Mouse (Mus musculus): ENCODE results near the gene Chst2.
A peak's percentile ranks its signal among the peaks of the same experiment; 100 is the strongest.

The Chst2 gene

DNA sequence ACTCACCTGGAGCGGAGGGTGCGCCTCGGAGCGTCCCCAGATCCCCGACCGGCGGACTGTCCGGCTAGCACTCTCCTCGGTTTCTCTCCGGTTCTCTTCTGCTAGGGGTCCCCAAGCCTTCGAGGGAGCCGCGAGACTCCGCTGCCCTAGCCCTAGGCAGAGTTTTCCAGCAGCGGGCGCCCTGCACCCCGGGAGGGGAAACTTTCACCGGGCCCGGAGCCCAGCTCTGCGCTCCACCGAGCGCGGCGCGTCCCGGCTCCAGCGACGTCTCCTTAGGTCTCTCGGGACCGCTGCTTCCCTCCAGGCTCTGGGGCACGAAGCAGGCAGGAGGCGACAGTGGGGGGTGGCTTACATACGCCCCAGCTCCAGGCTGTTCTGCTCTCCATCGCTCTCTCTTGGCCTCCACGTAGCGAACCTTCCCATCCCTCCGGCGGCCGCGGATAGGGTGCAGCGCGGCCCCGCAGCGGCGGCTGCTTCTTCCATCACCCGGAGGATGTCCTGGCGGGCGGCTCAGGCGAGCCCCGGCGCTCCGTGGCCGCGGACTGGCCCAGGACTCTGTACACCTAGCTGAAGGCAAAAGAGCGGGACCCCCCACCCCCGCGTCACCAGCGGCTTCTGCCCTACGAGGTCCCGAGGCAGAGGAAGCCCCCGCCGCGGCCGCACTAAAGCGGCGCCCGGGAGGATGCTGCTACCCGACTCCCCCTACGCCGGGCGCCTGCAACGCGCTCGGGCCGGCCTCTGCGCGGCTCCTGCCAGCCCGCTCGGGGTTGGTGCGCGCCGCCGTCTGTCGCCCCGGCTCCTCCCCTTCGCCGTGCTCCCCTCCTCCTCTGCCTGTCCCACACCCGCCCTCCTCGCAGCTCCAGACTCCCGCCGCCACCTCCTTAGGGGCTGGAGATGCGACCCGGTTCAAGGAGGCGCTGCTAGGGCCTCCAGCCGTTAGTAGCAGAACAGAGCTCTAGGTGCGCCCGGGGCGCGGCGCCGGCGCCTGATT is at the start of gene Chst2:
Chst2 (minus strand) TSS at position 152 of the 991 bp plus-strand sequence.
- DNase-seq, result peak; percentile 84

DNA sequence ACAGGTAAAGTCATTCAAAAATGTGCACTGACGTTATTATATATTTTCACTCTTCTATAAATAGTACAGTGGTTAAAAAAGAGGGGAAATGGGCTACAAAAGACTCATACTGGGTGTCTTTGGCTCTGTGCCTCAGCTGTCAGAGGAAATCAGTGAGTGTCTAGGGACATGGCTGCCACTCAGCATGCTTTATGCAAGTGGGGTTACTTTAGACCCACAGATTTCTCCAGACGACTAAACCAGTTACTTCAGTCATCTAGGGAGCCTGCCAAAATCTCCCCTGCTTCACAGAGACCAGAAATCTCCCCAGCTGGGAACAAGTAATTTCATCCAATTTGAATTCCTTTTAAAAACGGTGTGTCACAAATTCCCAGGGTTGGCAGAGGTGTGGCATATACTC is 45.4 kb upstream of the Chst2 start:
- no peak for DNase-seq

DNA sequence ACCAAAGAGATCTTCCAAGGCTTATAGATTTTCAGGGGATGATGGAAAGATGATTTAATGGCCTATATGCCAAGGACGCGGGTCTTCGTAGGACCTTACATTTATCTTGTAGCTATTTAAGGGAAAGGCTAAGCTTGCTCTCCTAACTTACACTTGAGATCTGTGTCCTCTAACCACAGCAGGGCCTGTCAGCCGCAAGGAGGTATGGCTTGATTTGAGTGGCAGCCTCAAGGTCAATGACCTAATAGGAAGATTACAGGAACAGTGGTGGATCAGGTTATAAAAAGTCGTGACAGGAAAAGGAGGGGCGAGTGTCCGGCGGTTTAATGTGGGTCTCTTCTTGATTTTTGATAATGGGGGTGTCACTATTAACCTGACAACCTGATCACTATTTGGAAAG is 44.1 kb upstream of the Chst2 start:
- no peak for DNase-seq

DNA sequence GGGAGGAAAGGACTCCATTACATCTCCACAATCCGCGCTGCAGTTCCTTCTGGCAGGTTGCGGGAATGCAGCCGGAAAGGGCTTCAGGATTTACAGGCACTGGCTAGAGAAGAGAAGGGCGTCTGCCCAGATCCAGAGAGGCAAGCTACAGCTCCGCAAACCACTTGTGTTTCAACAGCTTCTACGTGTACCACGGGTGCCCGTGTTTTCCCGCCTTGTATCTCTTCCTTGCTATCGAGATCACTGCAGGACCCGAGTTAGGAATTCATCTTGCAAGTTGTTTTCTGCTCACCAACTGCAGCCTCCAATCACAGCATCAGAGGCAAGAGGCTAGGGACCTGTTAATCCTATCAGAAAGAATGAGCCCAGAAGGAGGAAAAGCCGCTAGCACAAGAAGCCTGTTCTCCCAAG is 35.8 kb upstream of the Chst2 start:
- DNase-seq, result peak; percentile 5

DNA sequence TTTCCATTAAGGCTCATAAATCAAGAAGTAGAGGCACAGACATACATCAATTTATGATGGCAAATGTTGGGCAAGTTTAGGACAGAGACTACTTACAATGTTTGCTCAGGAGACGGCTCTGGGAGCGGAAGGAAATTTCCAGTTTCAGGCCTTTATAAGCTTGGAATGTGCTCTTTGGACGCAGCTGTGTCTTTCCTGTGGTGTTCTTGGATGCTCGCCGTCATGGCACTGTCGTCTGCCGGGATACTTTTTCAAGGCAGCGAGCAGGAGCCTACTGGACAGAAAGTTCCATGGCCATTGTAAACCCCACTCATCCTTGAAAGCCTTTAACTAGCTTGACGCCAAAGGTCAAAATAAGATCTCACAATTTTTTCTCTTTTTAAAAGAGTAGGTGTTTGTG is 31.4 kb upstream of the Chst2 start:
- no peak for DNase-seq

DNA sequence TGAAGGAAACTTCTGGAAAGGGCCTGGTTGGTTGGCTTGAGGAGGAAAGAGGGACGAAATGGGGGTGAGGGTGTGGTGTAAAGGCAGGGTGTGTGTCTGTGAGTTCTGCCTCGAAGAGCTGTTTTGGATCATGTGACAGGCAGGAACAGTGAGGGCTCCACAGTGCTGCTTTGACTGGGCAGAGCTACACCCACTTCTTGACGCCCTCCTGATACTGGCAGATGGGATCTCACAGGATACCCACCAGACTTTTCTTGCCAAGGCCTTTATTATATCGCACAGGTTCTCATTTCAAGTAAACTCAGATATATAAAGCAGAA is 29.7 kb upstream of the Chst2 start:
- DNase-seq, result no peak

DNA sequence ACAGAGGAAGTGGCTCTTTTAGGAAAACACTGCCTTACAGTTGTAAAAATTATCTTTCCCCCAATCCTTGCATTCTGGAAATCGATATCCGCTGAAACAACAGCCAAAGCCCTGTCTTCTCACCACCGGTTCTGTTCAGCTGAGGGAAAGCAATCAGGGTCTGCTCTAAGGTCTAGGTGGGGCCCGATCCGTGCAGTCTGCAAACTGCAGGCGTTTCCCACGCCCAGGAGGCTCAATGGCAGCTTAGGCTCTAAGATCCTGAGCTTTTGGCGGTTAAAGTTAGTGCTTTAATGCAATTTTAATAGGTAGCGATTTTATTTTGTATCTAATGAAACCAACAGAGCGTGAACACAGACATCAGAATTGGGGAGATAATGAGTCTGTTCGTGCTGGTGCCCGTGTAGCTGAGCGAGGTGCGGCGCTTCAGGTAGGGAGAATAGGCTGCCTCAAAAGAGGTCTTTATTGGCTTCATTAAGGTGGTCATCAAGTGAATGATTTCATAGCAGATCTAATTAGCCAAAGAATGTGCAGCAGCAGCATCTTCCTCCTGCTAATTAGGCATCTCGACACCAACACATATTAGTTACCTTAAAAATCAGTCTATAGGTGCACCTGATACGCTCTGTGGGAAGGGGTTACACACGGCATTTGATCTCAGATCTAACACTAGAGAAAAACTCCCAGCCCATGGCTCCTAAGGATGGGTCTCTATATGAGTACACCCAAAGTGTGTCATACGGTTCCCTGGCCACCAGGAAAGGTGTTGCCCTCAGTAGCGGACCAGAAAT is 29.2 kb upstream of the Chst2 start:
- DNase-seq, result no peak

DNA sequence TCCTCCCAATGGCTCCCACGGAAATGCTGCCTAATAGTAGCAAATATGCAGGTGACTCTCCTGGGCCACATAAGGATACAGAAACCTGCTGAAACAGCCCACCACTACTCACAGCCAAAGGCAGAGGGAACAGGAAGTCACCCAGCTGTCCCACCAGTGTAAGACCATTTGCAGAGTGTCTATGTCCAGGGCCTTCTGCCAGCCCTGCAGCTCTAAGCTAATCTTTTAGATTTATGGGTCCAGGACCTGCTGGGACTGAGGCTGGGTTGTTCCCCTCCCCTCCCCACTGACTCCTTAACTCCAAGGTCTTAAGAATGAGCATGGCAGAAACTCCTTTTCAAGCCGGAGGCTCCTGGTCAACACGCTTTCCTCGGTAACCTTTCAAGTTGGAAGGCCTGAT is 21.8 kb upstream of the Chst2 start:
- no peak for DNase-seq

DNA sequence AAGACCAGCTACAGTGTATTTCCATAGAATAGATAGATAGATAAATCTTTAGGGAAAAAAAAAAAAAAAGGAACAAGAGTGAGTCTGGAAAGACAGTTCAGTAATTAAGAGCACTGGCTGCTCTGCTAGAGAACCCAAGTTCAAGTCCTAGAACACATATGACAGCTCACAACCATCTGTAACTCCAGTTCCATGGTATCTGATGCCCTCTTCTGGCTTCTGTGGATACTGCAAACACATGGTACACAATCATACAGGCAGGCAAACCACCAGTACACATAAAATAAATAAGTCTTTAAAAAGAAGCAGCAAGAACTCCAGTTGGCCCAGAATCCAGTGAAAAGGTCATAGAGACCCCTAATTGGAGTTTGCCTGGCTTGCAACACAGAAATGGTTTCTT is 7.4 kb upstream of the Chst2 start:
- DNase-seq, result no peak

DNA sequence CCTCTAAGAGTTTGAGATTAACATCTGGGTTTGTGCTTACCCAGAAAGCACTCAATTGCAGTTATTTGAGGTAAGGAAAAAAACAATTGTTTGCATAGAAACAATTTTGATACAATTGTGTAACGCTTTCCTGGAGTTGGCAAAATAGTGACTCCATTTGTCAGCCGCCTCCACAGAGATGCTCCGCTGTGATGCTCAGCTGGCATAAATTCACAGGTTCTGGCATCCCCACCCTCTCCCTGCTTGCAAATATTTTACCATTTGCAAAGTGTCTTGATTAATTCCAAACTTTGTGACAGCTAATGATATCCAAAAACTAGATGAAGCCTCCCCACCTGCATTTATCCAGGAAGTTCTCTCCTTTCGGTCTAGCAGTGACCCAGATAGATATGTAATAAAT is 5.5 kb upstream of the Chst2 start:
- DNase-seq, result no peak

DNA sequence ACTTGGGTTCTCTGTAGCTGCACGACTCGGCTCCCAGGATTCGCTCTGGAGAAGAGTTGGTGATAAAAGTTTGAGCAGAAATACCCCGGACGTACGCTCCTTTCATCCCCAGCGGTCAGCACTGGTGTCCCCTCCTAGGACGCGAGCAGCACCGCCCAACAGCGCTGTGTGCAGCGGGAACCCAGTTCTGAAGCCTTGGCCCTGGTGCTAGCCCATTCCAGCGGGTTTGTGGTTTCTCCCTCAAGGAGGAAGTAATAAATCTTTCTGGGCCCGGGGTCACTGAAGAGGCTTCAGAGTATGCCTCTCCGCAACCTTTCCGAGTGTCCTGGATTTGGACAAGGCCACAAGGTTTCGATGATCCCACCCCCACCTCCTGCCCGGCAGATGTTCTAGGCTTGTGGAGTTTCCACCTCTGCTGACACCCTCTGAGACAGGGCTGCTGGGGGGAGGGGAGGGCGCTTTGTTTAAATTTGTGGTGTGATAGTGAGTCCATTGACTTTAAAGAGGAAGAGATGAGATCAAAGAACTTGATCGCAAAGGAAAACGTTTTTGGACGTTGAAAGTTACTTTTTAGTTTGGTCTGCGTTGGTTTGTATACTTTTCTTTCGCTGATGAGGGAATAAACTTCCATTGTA is 1.2 kb upstream of the Chst2 start:
- peak; percentile 36 for DNase-seq

DNA sequence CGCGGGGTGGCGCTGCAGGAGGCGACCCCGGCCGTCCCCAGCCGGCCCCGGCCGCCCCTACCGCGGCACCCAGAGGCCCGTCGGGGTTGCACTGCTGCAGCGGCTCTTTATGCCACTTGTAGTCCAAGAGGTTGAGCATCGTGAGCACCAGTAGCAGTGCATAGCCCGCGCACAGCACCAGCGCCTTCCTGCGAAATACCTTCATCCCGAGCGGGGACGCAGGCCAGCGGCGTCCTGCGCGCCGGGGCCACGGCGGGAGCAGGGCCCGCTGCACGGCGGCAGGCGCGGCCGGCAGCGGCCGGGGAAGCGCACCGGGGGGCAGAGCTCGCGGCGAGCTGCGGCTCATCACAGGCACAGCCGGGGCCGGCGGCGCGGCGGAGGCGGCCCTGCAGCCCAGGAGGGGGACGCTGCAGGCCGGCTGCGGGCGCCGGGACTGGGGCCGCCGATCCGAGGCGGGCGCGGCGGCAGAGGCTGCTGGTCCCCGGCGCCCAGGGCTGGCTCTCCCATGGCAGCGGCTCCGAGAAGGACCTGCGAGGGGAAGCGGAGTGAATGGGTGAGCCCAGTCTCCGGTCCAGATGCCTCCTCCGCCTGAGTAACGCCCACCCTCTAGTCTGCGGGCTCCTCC is 464 bp downstream of the Chst2 start:
- peak; percentile 15 for DNase-seq

DNA sequence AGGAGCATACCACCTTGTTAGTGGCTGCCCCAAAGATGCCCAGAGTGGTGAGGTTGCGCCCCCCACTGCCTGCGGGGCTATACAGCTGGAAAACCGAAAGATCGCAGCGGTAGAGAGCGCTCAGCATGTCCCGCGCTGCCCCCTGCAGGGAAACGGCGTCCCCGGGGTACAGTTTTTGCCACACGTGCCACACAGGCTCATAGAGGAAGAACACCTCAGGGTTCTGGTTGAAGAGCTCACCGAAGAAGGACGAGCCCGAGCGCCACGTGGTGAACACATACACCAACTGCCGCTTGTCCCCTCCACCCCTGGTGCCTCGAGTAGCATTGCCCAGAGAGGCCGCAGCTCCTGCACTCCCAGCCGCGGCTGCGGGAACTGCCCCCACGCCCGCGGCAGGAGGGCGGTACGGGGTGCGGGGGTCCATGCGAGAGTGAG is 994 bp downstream of the Chst2 start:
- DNase-seq, result peak; percentile 80

DNA sequence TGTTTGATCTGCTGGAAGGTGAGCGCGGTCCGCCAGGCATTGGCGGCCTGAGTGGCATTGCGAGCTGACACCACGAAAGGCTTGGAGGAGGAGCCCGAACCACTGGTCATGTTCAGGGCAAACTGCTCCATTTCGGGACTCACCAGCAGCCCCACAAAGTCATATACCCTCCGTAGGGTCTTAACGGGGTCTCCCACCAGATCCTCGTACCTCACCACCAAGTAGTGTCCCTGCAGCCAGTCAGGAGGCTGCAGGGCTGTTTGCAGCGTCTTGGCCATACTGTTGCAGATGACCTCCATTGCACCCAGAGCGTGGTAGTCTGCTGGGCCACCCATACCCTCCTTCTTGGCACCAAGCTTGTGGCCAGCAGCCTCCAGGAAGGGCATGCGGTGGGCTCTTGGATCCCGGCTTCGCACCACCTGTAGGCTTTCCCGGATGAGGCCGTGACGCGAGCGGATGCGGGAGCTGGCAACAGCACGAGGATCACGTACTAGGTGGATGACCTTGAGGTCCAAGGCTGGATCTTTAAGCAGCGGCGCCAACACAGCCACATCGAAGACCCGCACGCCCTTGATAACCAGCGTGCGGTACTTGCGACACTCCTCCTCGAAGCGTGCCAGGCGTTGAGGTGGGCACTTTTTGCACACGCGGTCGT is 1.6 kb downstream of the Chst2 start:
- DNase-seq, result no peak

DNA sequence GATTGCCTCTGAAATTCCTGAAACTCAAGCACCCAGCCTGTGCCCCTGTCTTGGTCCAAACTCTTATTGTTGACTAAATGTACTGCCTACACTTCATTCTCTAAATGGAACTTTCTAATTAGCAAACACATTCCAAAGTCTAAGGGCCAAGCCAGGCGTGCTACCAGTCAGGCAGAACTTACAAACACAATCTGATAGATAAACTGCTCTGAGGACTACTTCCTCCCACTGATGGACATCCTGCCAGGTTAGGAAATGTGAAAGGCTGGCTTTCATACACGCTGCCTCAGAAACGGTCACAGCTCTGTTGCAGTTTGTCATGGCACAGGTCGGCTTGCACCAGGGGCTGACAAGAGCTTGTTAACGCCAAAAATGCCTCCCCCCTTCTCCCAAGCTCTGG is 4.8 kb downstream of the Chst2 start:
- DNase-seq, result no peak

DNA sequence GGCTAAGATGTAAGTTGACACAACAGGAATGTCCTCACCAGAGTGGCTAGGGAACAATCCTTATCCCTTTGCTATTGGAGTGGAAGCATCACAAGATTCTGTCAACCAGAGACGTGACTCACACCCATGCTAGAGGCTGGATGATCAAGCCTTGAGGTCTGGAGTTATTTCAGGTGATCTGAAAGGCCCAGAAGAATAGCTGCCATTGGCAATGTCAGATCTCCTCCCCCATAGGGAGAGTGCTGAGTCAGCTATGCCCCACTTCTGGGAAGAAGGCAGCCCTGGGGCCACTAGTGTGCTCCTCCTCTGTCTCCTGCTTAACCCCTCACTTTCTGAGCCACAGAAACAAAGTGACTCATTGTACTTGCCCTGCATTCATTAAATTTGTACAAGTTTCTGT is 14.5 kb downstream of the Chst2 start:
- DNase-seq, result no peak

DNA sequence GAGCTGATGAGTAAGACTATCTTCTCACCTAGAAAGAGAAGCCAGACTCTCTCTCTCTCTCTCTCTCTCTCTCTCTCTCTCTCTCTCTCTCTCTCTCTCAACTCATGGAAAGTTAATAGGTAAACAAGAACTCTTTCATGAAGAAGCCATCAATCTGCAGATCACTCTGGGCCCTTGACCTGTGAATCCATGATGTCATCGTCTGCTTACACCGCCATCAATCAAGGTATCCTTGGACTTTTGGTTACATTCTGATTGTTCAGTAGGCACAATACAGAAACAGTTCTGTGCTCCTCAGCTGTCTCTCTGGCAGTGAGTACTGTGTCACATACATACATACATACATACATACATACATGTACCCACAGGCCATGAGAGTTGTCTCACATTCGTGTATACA is 16.6 kb downstream of the Chst2 start:
- no peak for DNase-seq

DNA sequence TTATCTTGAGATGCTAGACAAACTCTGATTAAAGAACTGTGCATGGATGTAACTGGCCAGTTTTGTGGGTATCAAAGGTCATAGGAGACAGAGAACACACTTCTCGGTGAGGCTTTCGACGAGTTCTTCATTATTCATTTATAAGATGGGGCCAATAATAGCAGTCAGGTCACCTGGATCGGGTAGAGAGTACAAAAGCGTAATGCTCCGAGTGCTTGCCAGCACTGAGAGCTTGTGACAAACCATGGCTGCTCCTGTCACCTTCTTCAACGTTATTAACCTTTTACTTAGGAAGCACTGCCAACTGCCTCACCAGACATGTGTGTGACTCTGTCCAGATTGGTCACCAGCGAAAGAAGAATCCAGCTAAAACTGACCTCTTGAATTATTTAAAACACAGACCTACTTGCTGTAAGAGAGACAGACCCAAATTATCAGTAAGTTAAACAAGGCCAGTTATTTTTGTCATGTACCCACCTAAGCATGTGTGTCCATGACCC is 18.6 kb downstream of the Chst2 start:
- no peak for DNase-seq

DNA sequence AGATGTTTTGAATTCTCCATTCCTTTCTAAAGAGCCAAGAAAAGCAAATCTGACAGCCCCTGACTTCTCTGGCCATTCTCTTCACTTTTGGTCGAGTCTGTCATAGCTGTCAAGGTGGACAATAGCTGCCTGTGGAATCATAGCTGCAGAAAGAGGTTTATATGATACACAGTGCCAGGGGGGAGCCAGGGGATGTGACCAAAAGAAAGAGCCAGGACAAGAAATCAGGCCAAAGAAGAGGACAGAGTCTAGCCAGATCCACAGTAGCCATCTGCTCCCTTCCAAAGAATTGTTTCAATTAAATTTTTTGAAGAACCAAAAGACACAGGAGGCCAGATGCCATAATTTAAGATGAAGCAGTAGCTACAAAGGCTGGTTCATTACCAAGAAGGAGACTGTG is 30.6 kb downstream of the Chst2 start:
- no peak for DNase-seq

DNA sequence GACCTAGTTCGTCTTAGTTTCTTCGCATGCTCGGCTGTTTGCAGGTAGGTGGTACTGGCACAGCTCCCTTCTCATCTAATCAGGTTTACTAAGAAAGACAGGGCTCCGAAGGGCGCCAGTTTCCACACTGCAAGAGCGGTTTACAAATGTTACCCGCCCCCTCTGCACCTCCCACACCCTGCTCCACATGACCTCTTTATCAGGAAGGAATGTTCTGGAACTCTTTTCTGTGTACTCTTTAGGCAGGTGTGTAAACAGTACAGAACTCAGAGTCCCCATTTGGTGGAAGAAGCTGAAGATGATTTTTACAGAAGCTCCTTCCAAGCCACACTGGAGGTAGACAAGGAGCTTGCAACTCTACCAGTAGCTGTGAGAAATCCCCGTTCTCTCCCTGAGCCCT is 31.2 kb downstream of the Chst2 start:
- no peak for DNase-seq

DNA sequence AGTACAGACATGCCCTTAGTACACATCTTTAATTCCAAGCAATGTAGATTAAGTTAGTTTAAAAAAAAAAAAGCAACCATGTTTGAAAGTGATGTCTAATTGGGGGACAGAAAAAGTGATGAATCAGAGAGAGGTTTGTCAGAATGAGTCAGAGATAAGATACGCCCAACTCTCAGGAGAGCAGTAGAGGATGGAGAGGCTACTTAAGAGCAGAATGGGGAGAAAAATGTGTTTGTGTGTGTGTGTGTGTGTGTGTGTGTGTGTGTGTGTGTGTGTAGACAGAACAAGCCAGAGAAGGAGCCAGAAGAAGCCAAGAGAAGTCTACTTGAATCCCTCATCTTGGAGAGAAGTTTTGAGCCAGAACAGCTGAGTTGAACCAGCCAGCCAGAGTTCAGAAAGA is 32.8 kb downstream of the Chst2 start:
- no peak for DNase-seq

DNA sequence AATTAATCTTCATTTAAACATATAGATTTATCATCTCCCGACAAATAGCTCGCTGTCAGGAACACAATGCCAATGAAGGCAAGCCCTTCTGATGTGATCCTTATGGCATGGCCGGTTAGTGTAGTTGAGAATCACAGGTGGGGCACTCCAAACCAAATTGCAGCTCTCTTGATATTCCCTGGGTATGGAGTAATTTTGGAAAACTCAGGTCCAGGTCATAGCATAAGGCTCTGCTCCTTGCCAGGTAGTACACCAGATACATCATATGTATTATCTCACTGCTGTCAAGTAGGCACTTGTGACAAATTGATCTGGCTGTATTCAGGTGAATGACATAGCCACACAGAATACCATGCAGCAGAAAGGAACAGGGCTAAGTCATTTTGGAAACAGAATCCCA is 40.6 kb downstream of the Chst2 start:
- no peak for DNase-seq
